Mouse (Mus musculus) activated CD4-positive, CD25-positive, alpha-beta regulatory T cell, adult 4 months (primary cell): ENCODE measurements around the gene Cabp4. TPM values are rescaled to one million over a fixed set of nuclear protein-coding genes. Genes with fewer than 3 reads are reported as not detected.
"Not testable (repeated sequence)": the region's sequence is repeated elsewhere in the genome, so short reads cannot be mapped to it uniquely, and the experiment has no call there.

Experiments used
- ATAC-seq: one replicate; pipeline ENCODE4 v1.8.0; 2017
- polyA plus RNA-seq, 2 experiments: library from polyadenylated mRNA; unstranded; fragments of 100-300 nt; shearing (Covaris generic); gene quantifications; one replicate each; pipeline ENCODE4 v1.2.1; 2017

Gene Cabp4
- polyA plus RNA-seq, 2 experiments from 2014 or later, result 1.1 to 1.4 TPM

GRCm38 (mm10) chr19:4122411-4123370 is 21.1 kb downstream of the Cabp4 start:
- ATAC-seq, result no peak

GRCm38 (mm10) chr19:4121896-4122295 is 21.9 kb downstream of the Cabp4 start:
- not testable (repeated sequence) for ATAC-seq

- ATAC-seq, result peak; percentile 58
Observed at GRCm38 (mm10) chr19:4121097-4121805, 22.6 kb downstream of the Cabp4 start.

- no peak for ATAC-seq
Observed at GRCm38 (mm10) chr19:4120496-4120895, 23.3 kb downstream of the Cabp4 start.

GRCm38 (mm10) chr19:4119716-4120487 is 23.9 kb downstream of the Cabp4 start:
- peak; percentile 77 for ATAC-seq

GRCm38 (mm10) chr19:4118350-4118749 is 25.5 kb downstream of the Cabp4 start:
- no peak for ATAC-seq

GRCm38 (mm10) chr19:4117006-4117405 is 26.8 kb downstream of the Cabp4 start:
- ATAC-seq, result no peak

GRCm38 (mm10) chr19:4115816-4116215 is 28.0 kb downstream of the Cabp4 start:
- no peak for ATAC-seq

GRCm38 (mm10) chr19:4115144-4115543 is 28.7 kb downstream of the Cabp4 start:
- no peak for ATAC-seq

- ATAC-seq, result no peak
Observed at GRCm38 (mm10) chr19:4114551-4114950, 29.3 kb downstream of the Cabp4 start.

GRCm38 (mm10) chr19:4113806-4114230 is 30.0 kb downstream of the Cabp4 start:
- ATAC-seq, result peak; percentile 88

- ATAC-seq, result no peak
Observed at GRCm38 (mm10) chr19:4113186-4113805, 30.5 kb downstream of the Cabp4 start.

GRCm38 (mm10) chr19:4112063-4112960 is 31.5 kb downstream of the Cabp4 start:
- ATAC-seq, result no peak

- ATAC-seq, result no peak
Observed at GRCm38 (mm10) chr19:4108535-4108934, 35.3 kb downstream of the Cabp4 start.

GRCm38 (mm10) chr19:4106654-4107053 is 37.2 kb downstream of the Cabp4 start:
- no peak for ATAC-seq

- no peak for ATAC-seq
Observed at GRCm38 (mm10) chr19:4104675-4105194, 39.1 kb downstream of the Cabp4 start.

- no peak for ATAC-seq
Observed at GRCm38 (mm10) chr19:4103792-4104191, 40.0 kb downstream of the Cabp4 start.

- no peak for ATAC-seq
Observed at GRCm38 (mm10) chr19:4103294-4103693, 40.5 kb downstream of the Cabp4 start.

- ATAC-seq, result no peak
Observed at GRCm38 (mm10) chr19:4102626-4103025, 41.2 kb downstream of the Cabp4 start.

GRCm38 (mm10) chr19:4102049-4102448 is 41.8 kb downstream of the Cabp4 start:
- ATAC-seq, result no peak

GRCm38 (mm10) chr19:4101466-4101865 is 42.4 kb downstream of the Cabp4 start:
- ATAC-seq, result no peak
